Mouse (Mus musculus) embryonic fibroblast, embryonic 13.5 days (primary cell): ENCODE data around the gene Disp1.

Experiments used
- CTCF ChIP-seq: IDR thresholded peaks from 2 replicates; pipeline ENCODE4 v1.5.1; 2011; ENCODE audit warnings: mild to moderate bottlenecking, control low read depth, low read length, moderate library complexity, borderline replicate concordance; ENCODE audit not compliant: insufficient read depth
- POLR2A ChIP-seq: IDR thresholded peaks from 2 replicates; pipeline ENCODE4 v1.6.1; 2011; ENCODE audit warnings: low read depth, mild to moderate bottlenecking, control low read depth, low read length, moderate library complexity

GRCm38 (mm10) chr1:183161057-183161456 lies 60.3 kb downstream of the Disp1 start:
- TF ChIP-seq CTCF = no peak
- TF ChIP-seq POLR2A = no peak
